Mouse (Mus musculus): ENCODE data around the gene Gkn3. TPM values are rescaled to one million over a fixed set of nuclear protein-coding genes. Genes with fewer than 3 reads are reported as not detected.

The Gkn3 gene
- polyA plus RNA-seq, 1 experiment = not detected

GRCm38 (mm10) chr6:87401456-87401855 is 12.7 kb upstream of the Gkn3 start:
- Histone ChIP-seq H3K27ac (ENCODE audit: insufficient read depth, low read depth, low read length) (no peak overlapping the region), H3K4me1 (ENCODE audit: control insufficient read depth, insufficient read depth, low read length) (no peaks in the 10 kb centered on the region), H3K4me3 (ENCODE audit: insufficient read depth, low read depth, low read length) (no peak overlapping the region)
- TF ChIP-seq POLR2A (IDR thresholded peaks at IDR 0.05; ENCODE audit: insufficient read depth, low read depth, low read length) (no peak), CTCF (IDR thresholded peaks at IDR 0.05; ENCODE audit: insufficient read depth, low read depth, low read length) (no peak)
- WGBS = 81% methylated on average over 6 of the region's 6 CpGs

- H3K27ac ChIP-seq (ENCODE audit: insufficient read depth, low read depth, low read length) = no peak overlapping the region
- no peak overlapping the region for H3K4me3 ChIP-seq (ENCODE audit: insufficient read depth, low read depth, low read length)
- TF ChIP-seq CTCF (IDR thresholded peaks at IDR 0.05; ENCODE audit: insufficient read depth, low read depth, low read length) (no peak), POLR2A (IDR thresholded peaks at IDR 0.05; ENCODE audit: insufficient read depth, low read depth, low read length) (no peak)
- H3K4me1 ChIP-seq (ENCODE audit: control insufficient read depth, insufficient read depth, low read length) = no peaks in the 10 kb centered on the region
- WGBS = 66% methylated on average over 4 of the region's 4 CpGs
These were observed 11.3 kb upstream of the Gkn3 start for GRCm38 (mm10) chr6:87399886-87400566.

GRCm38 (mm10) chr6:87399137-87399536 is 10.4 kb upstream of the Gkn3 start:
- no peaks in the 10 kb centered on the region for H3K4me1 ChIP-seq (ENCODE audit: control insufficient read depth, insufficient read depth, low read length)
- under 1% methylated on average over 5 of the region's 5 CpGs for WGBS
- TF ChIP-seq CTCF (IDR thresholded peaks at IDR 0.05; ENCODE audit: insufficient read depth, low read depth, low read length) (peak; percentile 77), POLR2A (IDR thresholded peaks at IDR 0.05; ENCODE audit: insufficient read depth, low read depth, low read length) (no peak)
- H3K4me3 ChIP-seq (ENCODE audit: insufficient read depth, low read depth, low read length) = no peak overlapping the region
- no peak overlapping the region for H3K27ac ChIP-seq (ENCODE audit: insufficient read depth, low read depth, low read length)

- H3K4me1 ChIP-seq (ENCODE audit: control insufficient read depth, insufficient read depth, low read length) = no peaks in the 10 kb centered on the region; the same call in 1 of the 2 replicates
- TF ChIP-seq POLR2A (IDR thresholded peaks at IDR 0.05; ENCODE audit: insufficient read depth, low read depth, low read length) = no peak
- no peak overlapping the region for H3K27ac ChIP-seq (ENCODE audit: insufficient read depth, low read depth, low read length)
- 87% methylated on average over 9 of the region's 9 CpGs for WGBS
- H3K4me3 ChIP-seq (ENCODE audit: insufficient read depth, low read depth, low read length) = no peak overlapping the region
These were observed 6.0 kb upstream of the Gkn3 start for GRCm38 (mm10) chr6:87394783-87395182.

- H3K27ac ChIP-seq (ENCODE audit: insufficient read depth, low read depth, low read length) = no peak overlapping the region
- H3K4me1 ChIP-seq (ENCODE audit: control insufficient read depth, insufficient read depth, low read length) = no peaks in the 10 kb centered on the region; the same call in 1 of the 2 replicates
- H3K4me3 ChIP-seq (ENCODE audit: insufficient read depth, low read depth, low read length) = no peak overlapping the region
- TF ChIP-seq POLR2A (IDR thresholded peaks at IDR 0.05; ENCODE audit: insufficient read depth, low read depth, low read length) (no peak), CTCF (IDR thresholded peaks at IDR 0.05; ENCODE audit: insufficient read depth, low read depth, low read length) (no peak)
- 65% methylated on average over 8 of the region's 8 CpGs for WGBS
These were observed 4.9 kb upstream of the Gkn3 start for GRCm38 (mm10) chr6:87393466-87394205.

GRCm38 (mm10) chr6:87389455-87389989 is 787 bp upstream of the Gkn3 start:
- Histone ChIP-seq H3K4me3 (ENCODE audit: insufficient read depth, low read depth, low read length) (no peak overlapping the region), H3K27ac (ENCODE audit: insufficient read depth, low read depth, low read length) (no peak overlapping the region), H3K4me1 (ENCODE audit: control insufficient read depth, insufficient read depth, low read length) (peaks cover 3% of the 10 kb centered on the region)
- TF ChIP-seq CTCF (IDR thresholded peaks at IDR 0.05; ENCODE audit: insufficient read depth, low read depth, low read length) (no peak), POLR2A (IDR thresholded peaks at IDR 0.05; ENCODE audit: insufficient read depth, low read depth, low read length) (no peak)
- 72% methylated on average over 5 of the region's 5 CpGs for WGBS

- TF ChIP-seq POLR2A (IDR thresholded peaks at IDR 0.05; ENCODE audit: insufficient read depth, low read depth, low read length) (no peak), CTCF (IDR thresholded peaks at IDR 0.05; ENCODE audit: insufficient read depth, low read depth, low read length) (no peak)
- 68% methylated on average over 10 of the region's 10 CpGs for WGBS
- H3K4me3 ChIP-seq (ENCODE audit: insufficient read depth, low read depth, low read length) = no peak overlapping the region
- H3K27ac ChIP-seq (ENCODE audit: insufficient read depth, low read depth, low read length) = no peak overlapping the region
- peaks cover 8% of the 10 kb centered on the region for H3K4me1 ChIP-seq (ENCODE audit: control insufficient read depth, insufficient read depth, low read length)
These were observed 2.1 kb downstream of the Gkn3 start for GRCm38 (mm10) chr6:87386681-87387080.

- TF ChIP-seq CTCF (IDR thresholded peaks at IDR 0.05; ENCODE audit: insufficient read depth, low read depth, low read length) = no peak
- Histone ChIP-seq H3K4me1 (ENCODE audit: control insufficient read depth, insufficient read depth, low read length) (peaks cover 8% of the 10 kb centered on the region), H3K4me3 (ENCODE audit: insufficient read depth, low read depth, low read length) (no peak overlapping the region), H3K27ac (ENCODE audit: insufficient read depth, low read depth, low read length) (no peak overlapping the region)
- 11% methylated on average over 7 of the region's 7 CpGs for WGBS
These were observed 2.5 kb downstream of the Gkn3 start for GRCm38 (mm10) chr6:87386203-87386602.

GRCm38 (mm10) chr6:87384761-87385160 is 4.0 kb downstream of the Gkn3 start:
- Histone ChIP-seq H3K4me3 (ENCODE audit: insufficient read depth, low read depth, low read length) (no peak overlapping the region), H3K4me1 (ENCODE audit: control insufficient read depth, insufficient read depth, low read length) (peaks cover 8% of the 10 kb centered on the region), H3K27ac (ENCODE audit: insufficient read depth, low read depth, low read length) (no peak overlapping the region)
- WGBS = 35% methylated on average over 6 of the region's 6 CpGs
- TF ChIP-seq POLR2A (IDR thresholded peaks at IDR 0.05; ENCODE audit: insufficient read depth, low read depth, low read length) = no peak
- TF ChIP-seq CTCF (IDR thresholded peaks at IDR 0.05; ENCODE audit: insufficient read depth, low read depth, low read length) = no peak

All from olfactory bulb, adult 2 months (tissue).